Comparison of ENCODE assay signal across 8 mouse cellular contexts in the genomic region with DNA sequence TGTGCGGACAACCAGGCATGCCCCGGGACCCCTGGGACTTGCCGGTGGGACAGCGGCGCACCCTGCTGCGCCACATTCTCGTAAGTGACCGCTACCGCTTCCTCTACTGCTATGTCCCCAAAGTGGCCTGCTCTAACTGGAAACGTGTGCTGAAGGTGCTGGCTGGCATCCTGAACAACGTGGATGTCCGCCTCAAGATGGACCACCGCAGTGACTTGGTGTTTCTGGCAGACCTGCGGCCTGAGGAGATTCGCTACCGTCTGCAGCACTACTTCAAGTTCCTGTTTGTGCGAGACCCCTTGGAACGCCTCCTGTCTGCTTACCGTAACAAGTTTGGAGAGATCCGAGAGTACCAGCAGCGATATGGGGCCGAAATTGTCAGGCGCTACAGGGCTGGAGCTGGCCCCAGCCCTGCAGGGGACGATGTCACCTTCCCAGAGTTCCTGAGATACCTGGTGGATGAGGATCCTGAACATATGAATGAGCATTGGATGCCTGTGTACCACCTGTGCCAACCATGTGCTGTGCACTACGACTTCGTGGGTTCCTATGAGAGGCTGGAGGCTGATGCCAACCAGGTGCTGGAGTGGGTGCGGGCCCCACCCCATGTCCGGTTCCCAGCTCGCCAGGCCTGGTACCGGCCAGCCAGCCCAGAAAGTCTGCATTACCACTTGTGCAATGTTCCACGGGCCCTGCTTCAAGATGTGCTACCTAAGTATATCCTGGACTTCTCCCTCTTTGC. TPM values are rescaled to one million over a fixed set of nuclear protein-coding genes. Genes with fewer than 3 reads are reported as not detected.
DNase-seq lines count a peak whose midpoint lies in the region; ATAC-seq and TF ChIP-seq lines count a peak whose summit lies in the region.

No protein-coding gene starts in this region.

- no peak for TF ChIP-seq POLR2A in ES-Bruce4 (IDR thresholded peaks at IDR 0.05; ENCODE audit: insufficient read depth, low read length)

- 27% methylated on average over 31 of the region's 31 CpGs for WGBS in heart, embryonic 16.5 days

- H3K4me1 ChIP-seq in erythroblast, embryonic 14.5 days (ENCODE audit: control insufficient read depth) = peaks cover 30% of the 10 kb centered on the region
- no peaks in the 10 kb centered on the region for H3K4me1 ChIP-seq in ES-Bruce4 (ENCODE audit: control insufficient read depth, insufficient read depth, low read length)
- H3K4me1 ChIP-seq in heart, embryonic 16.5 days (ENCODE audit: control insufficient read depth, insufficient read depth, low read length) = peaks cover 11% of the 10 kb centered on the region

- peaks cover 34% of the 10 kb centered on the region for H3K36me3 ChIP-seq in erythroblast, embryonic 14.5 days (ENCODE audit: control insufficient read depth)
- H3K36me3 ChIP-seq in ES-Bruce4 (ENCODE audit: control insufficient read depth, insufficient read depth, low read length, poor library complexity, severe bottlenecking) = no peaks in the 10 kb centered on the region
- H3K36me3 ChIP-seq in heart, embryonic 16.5 days (ENCODE audit: control insufficient read depth, insufficient read depth) = peaks cover 4% of the 10 kb centered on the region; the same call in 1 of the 2 replicates

- H3K4me2 ChIP-seq in heart, embryonic 16.5 days (ENCODE audit: low read depth, low read length) = peak overlapping the region; percentile 82

- no peak for TF ChIP-seq CTCF in ES-Bruce4 (IDR thresholded peaks at IDR 0.05; ENCODE audit: low read depth, low read length)

- H3K4me3 ChIP-seq in erythroblast, embryonic 14.5 days (replicated peaks) = peak overlapping the region; percentile 88
- H3K4me3 ChIP-seq in ES-Bruce4 (ENCODE audit: low read depth, low read length) = peak overlapping the region; percentile 72
- peak overlapping the region; percentile 80 for H3K4me3 ChIP-seq in heart, embryonic 16.5 days (ENCODE audit: low read length)

- ATAC-seq in erythroblast, adult 5-6 weeks (replicated peaks; ENCODE audit: low FRiP score, poor library complexity, severe bottlenecking) = no peak
- no peak for ATAC-seq in heart, embryonic 16.5 days (replicated peaks; ENCODE audit: extremely low read depth, insufficient read depth, low FRiP score)
- ATAC-seq in megakaryocyte, adult 5-6 weeks (ENCODE audit: poor library complexity, severe bottlenecking) = peak; percentile 41

- no peak overlapping the region for H3K27ac ChIP-seq in ES-Bruce4 (ENCODE audit: insufficient read depth, low read length)
- no peak overlapping the region; the same call in 1 of the 2 replicates for H3K27ac ChIP-seq in heart, embryonic 16.5 days (ENCODE audit: low read length)

- H3K27me3 ChIP-seq in erythroblast, embryonic 14.5 days (ENCODE audit: control insufficient read depth) = no peaks in the 10 kb centered on the region
- no peaks in the 10 kb centered on the region for H3K27me3 ChIP-seq in ES-Bruce4 (ENCODE audit: control insufficient read depth, insufficient read depth, low read length, poor library complexity, severe bottlenecking)
- no peaks in the 10 kb centered on the region for H3K27me3 ChIP-seq in heart, embryonic 16.5 days (ENCODE audit: control insufficient read depth, insufficient read depth, low read length)

- no peak for TF ChIP-seq EP300 in ES-Bruce4 (IDR thresholded peaks at IDR 0.05; ENCODE audit: insufficient read depth, low read depth, low read length)

- peak overlapping the region; percentile 62 for H3K9ac ChIP-seq in ES-Bruce4 (ENCODE audit: low read depth, poor library complexity, severe bottlenecking)
- peak overlapping the region; percentile 86 for H3K9ac ChIP-seq in heart, embryonic 16.5 days (ENCODE audit: low read length)

- H3K9me3 ChIP-seq in erythroblast, embryonic 14.5 days (ENCODE audit: control insufficient read depth, low read length) = no peaks in the 10 kb centered on the region
- no peaks in the 10 kb centered on the region for H3K9me3 ChIP-seq in ES-Bruce4 (replicated peaks; ENCODE audit: control insufficient read depth, insufficient read depth, low read length, poor library complexity, severe bottlenecking)
- no peaks in the 10 kb centered on the region for H3K9me3 ChIP-seq in heart, embryonic 16.5 days (replicated peaks; ENCODE audit: control insufficient read depth, low read length)

- no peak for DNase-seq in MN1 (ENCODE audit: low spot score)
- no peak for DNase-seq in testis, postnatal 10 days (ENCODE audit: low spot score)
- no peak for DNase-seq in ovary, postnatal 10 days (ENCODE audit: low spot score)

RNA-seq across cellular contexts. Expression of a gene that starts 0.9 kb away (rescaled TPM):
- 0.14 and 0.15 TPM in 2 replicates for polyA plus RNA-seq in erythroblast, embryonic 14.5 days (2012)
- total RNA-seq in erythroblast, adult 5-6 weeks (2015; ENCODE audit: low replicate concordance) = 1.5 and 2.7 TPM in 2 replicates
- total RNA-seq in erythroblast, adult 5-6 weeks (2017; ENCODE audit: low replicate concordance) = 0.43 TPM in 1 of 2 replicates, not detected in the other
- polyA plus RNA-seq in ES-Bruce4 (2011; ENCODE audit: insufficient read depth, insufficient read length, low read depth, missing spikeins) = 9.3 and 10.3 TPM in 2 replicates
- polyA plus RNA-seq in heart, embryonic 16.5 days (2015; fragmentation: Nextera tagmentation; extraction: Ambion mirVana) = 17.1 and 18.0 TPM in 2 replicates
- total RNA-seq in megakaryocyte, adult 5-6 weeks (2015) = 4.6 and 5.3 TPM in 2 replicates
- 1.4 and 3.5 TPM in 2 replicates for total RNA-seq in megakaryocyte, adult 5-6 weeks (2017)

RNA-seq across cellular contexts. Expression of a gene that starts 27.0 kb away (rescaled TPM):
- polyA plus RNA-seq in erythroblast, embryonic 14.5 days (2012) = 4.0 and 5.7 TPM in 2 replicates
- 1.3 and 2.3 TPM in 2 replicates for total RNA-seq in erythroblast, adult 5-6 weeks (2015; ENCODE audit: low replicate concordance)
- 3.2 and 4.3 TPM in 2 replicates for total RNA-seq in erythroblast, adult 5-6 weeks (2017; ENCODE audit: low replicate concordance)
- polyA plus RNA-seq in ES-Bruce4 (2011; ENCODE audit: insufficient read depth, insufficient read length, low read depth, missing spikeins) = 12.2 and 14.1 TPM in 2 replicates
- 3.7 and 4.1 TPM in 2 replicates for polyA plus RNA-seq in heart, embryonic 16.5 days (2015; fragmentation: Nextera tagmentation; extraction: Ambion mirVana)
- total RNA-seq in megakaryocyte, adult 5-6 weeks (2015) = 5.1 and 5.3 TPM in 2 replicates
- total RNA-seq in megakaryocyte, adult 5-6 weeks (2017) = 3.2 and 4.2 TPM in 2 replicates
